Mouse (Mus musculus): ENCODE data around the gene Gal3st3. TPM values are rescaled to one million over a fixed set of nuclear protein-coding genes. Genes with fewer than 3 reads are reported as not detected.

Gene Gal3st3
- polyA plus RNA-seq, 1 experiment from 2014 or later: not detected

- no peak for ATAC-seq
- no peak for TF ChIP-seq CTCF (IDR thresholded peaks at IDR 0.05)
- in situ Hi-C loops (cut with MboI; ENCODE audit: low pct_unique_long_range_greater_than_20kb): loop anchor here (5.0 kb wide), 1 partner anchor 77 kb away; no protein-coding TSS in a partner anchor
- no peaks in the 10 kb centered on the region for H3K27me3 ChIP-seq
- DNase-seq (ENCODE audit: low read depth, low spot score): no peak
- ChIA-PET POLR2A (no interaction called here), CTCF (interaction anchor here (0.7 to 0.9 kb wide), 2 partner anchors 8 to 10 kb away, joined by 3 to 4 read pairs; no protein-coding TSS in a partner anchor)
These were observed 23.5 kb upstream of the Gal3st3 start for GRCm38 (mm10) chr19:5274641-5275040.

- no peak for ATAC-seq
- ChIA-PET CTCF (interaction anchor here (1.1 to 1.4 kb wide), 4 partner anchors 11 to 124 kb away, joined by 3 to 4 read pairs (median 3); partner anchors contain the start of gene Sf3b2), POLR2A (no interaction called here)
- in situ Hi-C loops (cut with MboI; ENCODE audit: low pct_unique_long_range_greater_than_20kb): loop anchor here (5.0 kb wide), 1 partner anchor 78 kb away; no protein-coding TSS in a partner anchor
- TF ChIP-seq CTCF (IDR thresholded peaks at IDR 0.05): no peak
- DNase-seq (ENCODE audit: low read depth, low spot score): no peak
- no peaks in the 10 kb centered on the region for H3K27me3 ChIP-seq
These were observed 22.4 kb upstream of the Gal3st3 start for GRCm38 (mm10) chr19:5275736-5276135.

GRCm38 (mm10) chr19:5276531-5276930, 21.6 kb upstream of the Gal3st3 start:
- TF ChIP-seq CTCF (IDR thresholded peaks at IDR 0.05): no peak
- no peak for ATAC-seq
- H3K27me3 ChIP-seq: no peaks in the 10 kb centered on the region
- CTCF ChIA-PET: interaction anchor here (1.1 to 1.4 kb wide), 4 partner anchors 10 to 125 kb away, joined by 3 to 4 read pairs (median 3); partner anchors contain the start of gene Sf3b2
- DNase-seq (ENCODE audit: low read depth, low spot score): no peak
- POLR2A ChIA-PET: no interaction called here
- in situ Hi-C loops (cut with MboI; ENCODE audit: low pct_unique_long_range_greater_than_20kb): loop anchor here (5.0 kb wide), 1 partner anchor 79 kb away; no protein-coding TSS in a partner anchor

GRCm38 (mm10) chr19:5277140-5277539, 21.0 kb upstream of the Gal3st3 start:
- DNase-seq (ENCODE audit: low read depth, low spot score): no peak
- POLR2A ChIA-PET: no interaction called here

GRCm38 (mm10) chr19:5278381-5278780, 19.8 kb upstream of the Gal3st3 start:
- CTCF ChIA-PET: no interaction called here
- no peaks in the 10 kb centered on the region for H3K27me3 ChIP-seq
- in situ Hi-C loops (cut with MboI; ENCODE audit: low pct_unique_long_range_greater_than_20kb): loop anchor here (5.0 kb wide), 1 partner anchor 81 kb away; no protein-coding TSS in a partner anchor
- ATAC-seq (no peak), DNase-seq (ENCODE audit: low read depth, low spot score) (no peak)
- POLR2A ChIA-PET: no interaction called here
- TF ChIP-seq CTCF (IDR thresholded peaks at IDR 0.05): no peak

More at GRCm38 (mm10) chr19:5277140-5277539, 21.0 kb upstream of the Gal3st3 start:
- no peaks in the 10 kb centered on the region for H3K27me3 ChIP-seq
- CTCF ChIA-PET: interaction anchor here (1.2 to 1.4 kb wide), 3 partner anchors 9 to 43 kb away, joined by 3 to 4 read pairs (median 3); partner anchors contain the start of gene Sf3b2
- in situ Hi-C loops (cut with MboI; ENCODE audit: low pct_unique_long_range_greater_than_20kb): loop anchor here (5.0 kb wide), 1 partner anchor 80 kb away; no protein-coding TSS in a partner anchor
- no peak for ATAC-seq
- TF ChIP-seq CTCF (IDR thresholded peaks at IDR 0.05): no peak

GRCm38 (mm10) chr19:5294972-5295735, 3.0 kb upstream of the Gal3st3 start, which contains the start of gene Sf3b2:
TSS of gene Sf3b2 (minus strand) at chr19:5295455.
- POLR2A ChIA-PET: interaction anchor here (0.7 to 0.9 kb wide), 3 partner anchors 9 to 107 kb away, joined by 3 read pairs; no protein-coding TSS in a partner anchor
- CTCF ChIA-PET: interaction anchor here (0.7 to 1.8 kb wide), 7 partner anchors 11 to 104 kb away, joined by 3 to 8 read pairs (median 4); no protein-coding TSS in a partner anchor
- H3K27me3 ChIP-seq: no peaks in the 10 kb centered on the region
- TF ChIP-seq CTCF (IDR thresholded peaks at IDR 0.05): peak; percentile 98
- ATAC-seq: peak; percentile 82
- in situ Hi-C loops (cut with MboI; ENCODE audit: low pct_unique_long_range_greater_than_20kb): no loop called here
- peak; percentile 98 for DNase-seq (ENCODE audit: low read depth, low spot score)

- peak; percentile 24 for ATAC-seq
- no peak for DNase-seq (ENCODE audit: low read depth, low spot score)
- no peak for TF ChIP-seq CTCF (IDR thresholded peaks at IDR 0.05)
- H3K27me3 ChIP-seq: no peaks in the 10 kb centered on the region
- in situ Hi-C loops (cut with MboI; ENCODE audit: low pct_unique_long_range_greater_than_20kb): no loop called here
- ChIA-PET CTCF (interaction anchor here (1.1 to 1.8 kb wide), 6 partner anchors 11 to 92 kb away, joined by 3 to 8 read pairs (median 4); no protein-coding TSS in a partner anchor), POLR2A (interaction anchor here (0.8 to 0.9 kb wide), 2 partner anchors 9 to 108 kb away, joined by 3 read pairs; no protein-coding TSS in a partner anchor)
These were observed 2.4 kb upstream of the Gal3st3 start for GRCm38 (mm10) chr19:5295736-5296075.

GRCm38 (mm10) chr19:5296630-5297029, 1.5 kb upstream of the Gal3st3 start:
- CTCF ChIA-PET: interaction anchor here (1.6 to 1.8 kb wide), 3 partner anchors 10 to 40 kb away, joined by 3 to 8 read pairs (median 5); no protein-coding TSS in a partner anchor
- POLR2A ChIA-PET: no interaction called here
- no peak for TF ChIP-seq CTCF (IDR thresholded peaks at IDR 0.05)

GRCm38 (mm10) chr19:5300588-5300987, 2.5 kb downstream of the Gal3st3 start:
- in situ Hi-C loops (cut with MboI; ENCODE audit: low pct_unique_long_range_greater_than_20kb): loop anchor here (5.0 kb wide), 1 partner anchor 127 kb away; the partner anchor contains the start of gene AI837181
- ATAC-seq: no peak
- CTCF ChIA-PET: no interaction called here
- DNase-seq (ENCODE audit: low read depth, low spot score): no peak
- POLR2A ChIA-PET: interaction anchor here (0.9 kb wide), 1 partner anchor 28 kb away, joined by 4 read pairs; the partner anchor contains the start of gene Pacs1
- H3K27me3 ChIP-seq: no peaks in the 10 kb centered on the region
- TF ChIP-seq CTCF (IDR thresholded peaks at IDR 0.05): no peak

More at GRCm38 (mm10) chr19:5296630-5297029, 1.5 kb upstream of the Gal3st3 start:
- no peak for ATAC-seq
- in situ Hi-C loops (cut with MboI; ENCODE audit: low pct_unique_long_range_greater_than_20kb): no loop called here
- DNase-seq (ENCODE audit: low read depth, low spot score): no peak
- H3K27me3 ChIP-seq: no peaks in the 10 kb centered on the region

- in situ Hi-C loops (cut with MboI; ENCODE audit: low pct_unique_long_range_greater_than_20kb): loop anchor here (5.0 kb wide), 1 partner anchor 125 kb away; the partner anchor contains the start of gene AI837181
- POLR2A ChIA-PET: no interaction called here
- CTCF ChIA-PET: interaction anchor here (1.0 to 1.9 kb wide), 3 partner anchors 12 to 107 kb away, joined by 3 to 6 read pairs (median 4); partner anchors contain the start of gene Cst6
- DNase-seq (ENCODE audit: low read depth, low spot score) (no peak), ATAC-seq (no peak)
- no peaks in the 10 kb centered on the region for H3K27me3 ChIP-seq
- peak; percentile 83 for TF ChIP-seq CTCF (IDR thresholded peaks at IDR 0.05)
These were observed 4.3 kb downstream of the Gal3st3 start for GRCm38 (mm10) chr19:5302455-5302854.
